Mouse (Mus musculus) naive thymus-derived CD4-positive, alpha-beta T cell, adult 2 months (primary cell): ENCODE measurements around the gene Wdr66.
"Not testable (repeated sequence)": the region's sequence is repeated elsewhere in the genome, so short reads cannot be mapped to it uniquely, and the experiment has no call there.

Experiments used
- DNase-seq: peaks from one replicate; pipeline ENCODE4 v3.0.0-alpha.2; 2011; ENCODE audit warnings: low read depth

Gene Wdr66

GRCm38 (mm10) chr5:123251834-123252233 lies at the start of gene Wdr66:
Wdr66 (plus strand) TSS chr5:123252102.
- DNase-seq = peak; percentile 48

- DNase-seq = not testable (repeated sequence)
These were observed 49.1 kb upstream of the Wdr66 start for GRCm38 (mm10) chr5:123202771-123203170.

GRCm38 (mm10) chr5:123203591-123203990 lies 48.3 kb upstream of the Wdr66 start:
- not testable (repeated sequence) for DNase-seq

- not testable (repeated sequence) for DNase-seq
These were observed 29.4 kb upstream of the Wdr66 start for GRCm38 (mm10) chr5:123222346-123223050.

GRCm38 (mm10) chr5:123223051-123223410 lies 28.9 kb upstream of the Wdr66 start:
- DNase-seq = no peak

GRCm38 (mm10) chr5:123223861-123224260 lies 28.0 kb upstream of the Wdr66 start:
- not testable (repeated sequence) for DNase-seq

- DNase-seq = no peak
These were observed 25.1 kb upstream of the Wdr66 start for GRCm38 (mm10) chr5:123226851-123227250.

GRCm38 (mm10) chr5:123227762-123228523 lies 24.0 kb upstream of the Wdr66 start:
- DNase-seq = peak; percentile 93

- DNase-seq = no peak
These were observed 23.4 kb upstream of the Wdr66 start for GRCm38 (mm10) chr5:123228524-123228922.

- DNase-seq = no peak
These were observed 22.6 kb upstream of the Wdr66 start for GRCm38 (mm10) chr5:123229296-123229695.

GRCm38 (mm10) chr5:123232180-123232579 lies 19.7 kb upstream of the Wdr66 start:
- DNase-seq = no peak

- peak; percentile 92 for DNase-seq
These were observed 16.2 kb upstream of the Wdr66 start for GRCm38 (mm10) chr5:123235731-123236130.

- no peak for DNase-seq
These were observed 15.5 kb upstream of the Wdr66 start for GRCm38 (mm10) chr5:123236426-123236825.

- no peak for DNase-seq
These were observed 12.4 kb upstream of the Wdr66 start for GRCm38 (mm10) chr5:123239501-123239900.

- peak; percentile 55 for DNase-seq
These were observed 6.4 kb upstream of the Wdr66 start for GRCm38 (mm10) chr5:123245518-123245917.

GRCm38 (mm10) chr5:123251390-123251789 lies 512 bp upstream of the Wdr66 start:
- no peak for DNase-seq

- DNase-seq = no peak
These were observed 5.2 kb downstream of the Wdr66 start for GRCm38 (mm10) chr5:123256841-123257755.

- peak; percentile 82 for DNase-seq
These were observed 7.1 kb downstream of the Wdr66 start for GRCm38 (mm10) chr5:123258990-123259389.

- no peak for DNase-seq
These were observed 8.8 kb downstream of the Wdr66 start for GRCm38 (mm10) chr5:123260698-123261097.

GRCm38 (mm10) chr5:123266909-123267308 lies 15.0 kb downstream of the Wdr66 start:
- no peak for DNase-seq

- DNase-seq = no peak
These were observed 16.9 kb downstream of the Wdr66 start for GRCm38 (mm10) chr5:123268477-123269474.
